Mouse (Mus musculus) cerebellum, adult 2 months (tissue): Measurements from ENCODE around the gene Parva. TPM values are rescaled to one million over a fixed set of nuclear protein-coding genes. Genes with fewer than 3 reads are reported as not detected.

Experiments
- DNase-seq, 2 experiments: peaks; one replicate each; pipeline ENCODE4 v3.0.0; 2021
- H3K27ac ChIP-seq: fragments of 200-500 bp; 2 replicates; pipeline ENCODE4 v1.5.1; 2012; ENCODE audit warnings: low read length, control low read depth, inconsistent platforms; ENCODE audit not compliant: insufficient read depth
- H3K27me3 ChIP-seq: fragments of 200-500 bp; 2 replicates; pipeline ENCODE4 v1.6.1; 2012; ENCODE audit warnings: inconsistent platforms, mild to moderate bottlenecking, low read length, moderate library complexity; ENCODE audit not compliant: control insufficient read depth, insufficient read depth
- H3K4me1 ChIP-seq: fragments of 200-500 bp; 2 replicates; pipeline ENCODE4 v1.6.1; 2011; ENCODE audit warnings: low read length; ENCODE audit not compliant: control insufficient read depth, insufficient read depth
- H3K4me3 ChIP-seq: fragments of 200-500 bp; replicated peaks from 2 replicates; pipeline ENCODE3; 2011; ENCODE audit warnings: mild to moderate bottlenecking, low read depth, low read length, control low read depth; ENCODE audit not compliant: insufficient read depth
- CTCF ChIP-seq: fragments of 200-500 bp; IDR thresholded peaks from 2 replicates; pipeline ENCODE4 v1.5.1; 2011; ENCODE audit warnings: low read depth, mild to moderate bottlenecking, control low read depth, low read length, moderate library complexity, borderline replicate concordance; ENCODE audit not compliant: insufficient read depth
- POLR2A ChIP-seq: fragments of 200-500 bp; IDR thresholded peaks from 2 replicates; pipeline ENCODE4 v1.6.1; 2011; ENCODE audit warnings: low read length, control low read depth, borderline replicate concordance; ENCODE audit not compliant: insufficient read depth
- WGBS: fragments of 180-500 bp; shearing (Covaris S2); methylation state at CpG from one replicate; pipeline ENCODE4 v1.1.7; 2018; 5-methylcytosine and 5-hydroxymethylcytosine counted together
- polyA plus RNA-seq: library from polyadenylated mRNA; depleted of rRNA; stranded (reverse); fragments of >200 nt; gene quantifications from 2 replicates; pipeline ENCODE4 v1.2.3, GENCODE M21; 2012

Gene Parva
- polyA plus RNA-seq, 1 experiment, result 67.5 TPM

DNA sequence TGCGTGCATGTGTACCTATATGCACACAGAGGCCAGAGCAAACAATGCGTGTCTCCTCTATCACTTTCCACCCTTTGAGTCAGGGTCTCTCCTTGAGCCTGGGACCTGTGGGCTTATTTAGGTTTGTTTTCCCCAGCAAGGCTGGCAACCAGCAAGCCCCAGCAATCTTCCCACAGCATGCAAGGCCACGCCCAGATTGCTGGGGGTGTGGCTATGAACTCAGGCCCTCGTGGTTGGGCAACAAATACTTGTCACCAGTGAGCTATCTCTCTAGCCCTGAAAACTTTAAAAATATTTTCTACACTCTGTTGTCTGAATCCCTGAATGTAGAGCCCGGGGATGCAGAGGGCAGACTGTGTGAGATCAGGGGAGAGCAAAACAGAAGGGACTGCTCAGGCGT is 154.3 kb downstream of the Parva start:
- no peak for DNase-seq
- Histone ChIP-seq H3K27ac (no peak overlapping the region), H3K4me1 (no peaks in the 10 kb centered on the region), H3K27me3 (no peaks in the 10 kb centered on the region), H3K4me3 (no peak overlapping the region)
- 78% methylated on average over 6 of the region's 6 CpGs for WGBS
- TF ChIP-seq POLR2A, result no peak

DNA sequence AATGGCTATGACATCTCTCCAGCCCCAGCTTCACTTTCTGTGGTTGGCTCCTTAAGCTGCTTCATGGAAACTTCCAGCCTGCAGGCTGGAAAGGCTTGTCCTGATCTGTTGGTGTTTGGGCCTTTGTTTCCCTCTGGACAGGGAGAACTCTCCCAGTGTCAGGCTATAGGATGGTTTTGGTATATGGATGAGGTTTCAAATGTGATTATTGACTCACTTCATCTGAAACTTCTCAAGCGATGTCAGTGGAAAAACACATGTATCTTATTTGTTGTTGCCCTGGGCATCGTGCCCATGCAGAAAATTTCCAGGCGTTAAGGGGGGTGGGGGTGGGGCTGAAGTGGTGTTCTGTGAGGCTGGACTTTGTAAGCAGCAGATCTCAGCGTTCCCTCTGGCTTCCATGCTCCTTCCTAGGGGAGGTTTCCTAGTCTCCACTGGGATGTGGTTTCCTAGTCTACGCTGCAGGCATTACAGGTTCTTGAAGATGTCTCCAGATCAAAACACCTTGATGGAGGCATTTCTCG is 155.6 kb downstream of the Parva start:
- Histone ChIP-seq H3K27me3 (no peaks in the 10 kb centered on the region), H3K4me3 (no peak overlapping the region), H3K4me1 (no peaks in the 10 kb centered on the region), H3K27ac (no peak overlapping the region)
- TF ChIP-seq POLR2A (no peak), CTCF (no peak)
- no peak for DNase-seq
- WGBS, result 53% methylated on average over 6 of the region's 6 CpGs

DNA sequence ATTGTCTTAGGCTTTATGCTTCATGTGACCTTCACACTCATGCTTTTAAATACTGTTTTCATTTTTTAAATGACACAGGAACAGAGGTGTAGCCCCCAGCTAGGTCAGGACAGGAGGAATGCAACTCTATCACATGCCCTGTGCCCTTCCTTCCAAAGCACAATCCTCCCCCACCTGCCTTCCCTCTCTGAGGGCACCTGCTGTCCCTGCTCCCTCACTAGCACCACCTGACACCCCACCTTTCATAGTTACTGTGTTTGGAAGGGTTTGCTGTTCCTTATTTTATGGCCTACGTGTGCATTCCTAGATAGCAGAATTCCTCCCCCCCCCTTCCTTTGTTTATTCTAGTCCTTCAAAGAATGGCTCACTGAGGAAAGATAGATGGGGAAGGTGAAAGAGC is 160.1 kb downstream of the Parva start:
- Histone ChIP-seq H3K27me3 (no peaks in the 10 kb centered on the region), H3K4me3 (no peak overlapping the region), H3K4me1 (no peaks in the 10 kb centered on the region), H3K27ac (no peak overlapping the region)
- no peak for DNase-seq
- TF ChIP-seq CTCF (no peak), POLR2A (no peak)
- 92% methylated on average over 1 of the region's 1 CpGs for WGBS

DNA sequence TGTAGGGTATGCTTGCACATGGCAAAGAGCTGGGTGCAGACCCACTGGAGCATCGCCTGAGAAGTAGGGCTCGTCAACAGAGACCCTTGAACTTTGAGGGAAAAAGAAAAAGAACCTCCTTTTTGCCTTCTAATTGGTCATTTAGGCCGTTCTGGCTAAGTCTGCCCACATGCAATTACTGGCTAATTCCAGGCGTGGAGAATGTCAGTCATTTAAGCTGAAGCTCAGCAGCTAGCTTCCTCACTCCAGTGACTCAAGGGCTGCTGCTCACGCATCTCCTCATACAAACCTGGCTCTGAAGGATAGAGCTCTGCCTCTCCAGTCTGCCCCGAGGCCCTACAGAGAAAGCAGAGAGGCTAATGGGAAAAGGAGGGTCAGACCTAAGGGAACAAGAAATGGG is 162.2 kb downstream of the Parva start:
- H3K27me3 ChIP-seq, result no peaks in the 10 kb centered on the region
- TF ChIP-seq CTCF, result no peak
- no peak for TF ChIP-seq POLR2A

DNA sequence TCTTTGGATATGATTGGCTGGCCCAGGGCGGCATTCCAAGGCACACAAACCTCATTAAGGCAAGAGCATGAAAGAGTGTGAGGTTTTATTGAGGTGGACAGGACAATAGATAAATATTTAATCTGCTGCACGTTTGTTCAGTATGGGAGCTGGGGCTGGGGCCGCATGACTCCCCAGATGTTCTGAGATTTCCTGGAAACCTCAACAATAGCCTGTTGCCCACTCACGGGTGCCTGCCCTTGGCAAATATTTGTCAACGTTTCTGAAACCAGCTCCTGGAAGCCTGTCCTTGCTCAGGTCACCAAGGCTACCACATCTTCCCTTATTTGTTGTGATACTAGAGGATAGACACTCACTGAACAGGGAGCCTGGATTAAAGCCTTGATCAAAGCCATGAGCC is 166.3 kb downstream of the Parva start:
- no peaks in the 10 kb centered on the region for H3K27me3 ChIP-seq
- H3K4me1 ChIP-seq, result no peaks in the 10 kb centered on the region
- TF ChIP-seq POLR2A (no peak), CTCF (no peak)
- no peak for DNase-seq
- H3K4me3 ChIP-seq, result no peak overlapping the region
- 67% methylated on average over 5 of the region's 5 CpGs for WGBS
- no peak overlapping the region for H3K27ac ChIP-seq

More for the DNA sequence above, 162.2 kb downstream of the Parva start:
- DNase-seq, result no peak
- WGBS, result 85% methylated on average over 6 of the region's 6 CpGs
- Histone ChIP-seq H3K4me3 (no peak overlapping the region), H3K27ac (no peak overlapping the region), H3K4me1 (no peaks in the 10 kb centered on the region)

DNA sequence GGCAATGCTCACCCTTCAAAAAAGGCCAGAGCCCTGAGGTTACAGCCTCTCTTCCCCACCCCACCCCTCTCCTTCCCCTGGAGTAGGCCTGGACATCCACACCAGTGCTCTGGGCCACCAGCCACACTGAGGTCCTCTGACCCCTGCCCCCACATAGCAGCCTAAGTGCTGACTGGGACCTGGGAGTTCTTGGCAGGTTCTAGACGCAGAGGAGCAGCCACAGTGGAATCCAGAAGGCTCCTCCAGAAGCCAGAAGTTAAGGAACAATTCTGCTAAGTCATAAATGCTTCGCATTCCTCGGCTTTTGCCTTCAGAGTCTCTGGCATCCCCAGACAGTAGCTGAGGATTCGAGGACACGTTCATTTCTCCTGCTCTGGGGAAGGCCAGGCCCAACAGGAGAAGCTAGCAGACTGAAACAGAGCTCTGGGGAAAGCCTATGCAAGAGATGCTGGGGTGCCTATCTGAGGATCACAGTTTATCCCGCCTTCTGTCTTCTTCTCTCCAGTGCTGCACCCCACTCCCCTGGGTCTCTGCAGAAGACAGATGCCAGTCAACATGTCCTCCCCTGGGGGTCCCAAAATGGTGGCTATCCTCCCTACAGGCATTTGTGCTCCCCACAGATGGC is 168.0 kb downstream of the Parva start:
- no peak for TF ChIP-seq CTCF
- no peak for TF ChIP-seq POLR2A
- H3K27ac ChIP-seq, result no peak overlapping the region
- 72% methylated on average over 6 of the region's 6 CpGs for WGBS
- no peaks in the 10 kb centered on the region for H3K27me3 ChIP-seq
- no peak for DNase-seq
- no peak overlapping the region for H3K4me3 ChIP-seq
- no peaks in the 10 kb centered on the region for H3K4me1 ChIP-seq

DNA sequence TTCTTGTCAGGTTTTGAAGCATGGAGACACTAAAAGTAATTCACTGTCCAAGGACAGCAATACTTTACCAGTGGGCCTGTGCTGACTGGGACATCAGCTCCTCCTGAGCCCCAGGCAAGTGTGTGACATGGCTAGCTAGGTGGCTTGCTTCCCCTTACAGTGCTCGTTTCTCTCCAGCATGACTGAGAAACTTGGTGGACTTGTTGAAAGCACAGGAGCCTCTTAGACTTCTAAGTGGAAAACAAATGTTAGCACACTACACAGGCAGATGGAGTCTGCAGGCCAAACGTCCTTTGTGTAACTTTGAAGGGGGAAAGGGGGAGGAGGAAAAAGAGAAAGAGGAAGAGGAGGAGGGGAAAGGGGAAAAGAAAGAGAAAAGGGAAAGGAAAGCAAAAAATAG is 172.3 kb downstream of the Parva start:
- 79% methylated on average over 2 of the region's 2 CpGs for WGBS
- no peak for DNase-seq
- H3K4me3 ChIP-seq, result no peak overlapping the region

DNA sequence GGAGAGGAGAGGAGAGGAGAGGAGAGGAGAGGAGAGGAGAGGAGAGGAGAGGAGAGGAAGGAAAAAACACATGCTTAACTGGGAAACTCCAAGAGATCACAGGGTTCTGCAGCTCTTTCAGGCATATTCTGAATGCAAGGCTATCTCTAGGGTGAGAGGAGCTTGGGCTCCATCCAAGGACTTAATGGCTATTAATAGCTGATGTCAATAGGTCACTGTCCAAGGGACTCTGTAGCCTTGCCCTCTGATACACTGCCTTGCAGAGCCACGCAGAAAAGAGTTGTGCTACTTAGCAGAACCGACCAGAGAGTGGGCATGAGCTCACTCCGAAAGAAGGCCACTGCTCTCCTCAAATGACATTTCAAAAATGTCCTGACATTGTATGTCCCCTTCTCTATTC is 172.9 kb downstream of the Parva start:
- Histone ChIP-seq H3K27me3 (no peaks in the 10 kb centered on the region; the same call in 1 of the 2 replicates), H3K4me3 (no peak overlapping the region), H3K27ac (no peak overlapping the region), H3K4me1 (no peaks in the 10 kb centered on the region)
- TF ChIP-seq POLR2A, result no peak
- no peak for TF ChIP-seq CTCF
- no peak for DNase-seq
- WGBS, result 85% methylated on average over 3 of the region's 3 CpGs

More for the DNA sequence above, 172.3 kb downstream of the Parva start:
- Histone ChIP-seq H3K27me3 (no peaks in the 10 kb centered on the region; the same call in 1 of the 2 replicates), H3K4me1 (no peaks in the 10 kb centered on the region), H3K27ac (no peak overlapping the region)
- TF ChIP-seq CTCF (no peak), POLR2A (no peak)

DNA sequence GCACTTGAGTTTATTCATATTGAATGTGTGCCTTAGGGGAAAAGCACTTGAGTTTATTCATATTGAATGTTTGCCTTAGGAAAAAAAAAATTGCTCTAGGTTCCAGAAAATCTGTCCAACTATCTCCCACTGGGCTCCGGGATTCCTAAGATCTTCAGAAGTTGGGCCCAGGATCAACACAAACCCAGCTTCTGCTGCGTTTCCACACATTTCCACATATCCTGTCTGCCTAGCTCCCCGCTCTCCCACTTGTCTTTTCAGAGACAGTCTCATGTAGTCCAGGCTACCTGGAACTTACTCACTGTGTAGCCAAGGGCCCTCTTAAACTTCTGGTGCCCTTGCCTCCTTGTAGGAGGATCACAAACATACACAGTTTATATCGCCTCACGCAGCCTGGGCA is 175.7 kb downstream of the Parva start:
- Histone ChIP-seq H3K4me1 (no peaks in the 10 kb centered on the region), H3K27ac (no peak overlapping the region), H3K27me3 (no peaks in the 10 kb centered on the region; the same call in 1 of the 2 replicates), H3K4me3 (no peak overlapping the region)
- DNase-seq, result no peak
- no peak for TF ChIP-seq CTCF
- TF ChIP-seq POLR2A, result no peak
- WGBS, result 83% methylated on average over 5 of the region's 5 CpGs
